Mouse (Mus musculus) T-cell, adult 66 days (primary cell): ENCODE results near the gene Mgat2. TPM values are rescaled to one million over a fixed set of nuclear protein-coding genes. Genes with fewer than 3 reads are reported as not detected.

Experiments
- total RNA-seq, 2 experiments: library from RNA; stranded (reverse); gene quantifications; 3 replicates in 1 of 2; 4 replicates in 1 of 2; pipeline ENCODE4 v1.2.4; 2023

The Mgat2 gene
- 10 to 100 TPM; 36.3 to 42.5 TPM for total RNA-seq

DNA sequence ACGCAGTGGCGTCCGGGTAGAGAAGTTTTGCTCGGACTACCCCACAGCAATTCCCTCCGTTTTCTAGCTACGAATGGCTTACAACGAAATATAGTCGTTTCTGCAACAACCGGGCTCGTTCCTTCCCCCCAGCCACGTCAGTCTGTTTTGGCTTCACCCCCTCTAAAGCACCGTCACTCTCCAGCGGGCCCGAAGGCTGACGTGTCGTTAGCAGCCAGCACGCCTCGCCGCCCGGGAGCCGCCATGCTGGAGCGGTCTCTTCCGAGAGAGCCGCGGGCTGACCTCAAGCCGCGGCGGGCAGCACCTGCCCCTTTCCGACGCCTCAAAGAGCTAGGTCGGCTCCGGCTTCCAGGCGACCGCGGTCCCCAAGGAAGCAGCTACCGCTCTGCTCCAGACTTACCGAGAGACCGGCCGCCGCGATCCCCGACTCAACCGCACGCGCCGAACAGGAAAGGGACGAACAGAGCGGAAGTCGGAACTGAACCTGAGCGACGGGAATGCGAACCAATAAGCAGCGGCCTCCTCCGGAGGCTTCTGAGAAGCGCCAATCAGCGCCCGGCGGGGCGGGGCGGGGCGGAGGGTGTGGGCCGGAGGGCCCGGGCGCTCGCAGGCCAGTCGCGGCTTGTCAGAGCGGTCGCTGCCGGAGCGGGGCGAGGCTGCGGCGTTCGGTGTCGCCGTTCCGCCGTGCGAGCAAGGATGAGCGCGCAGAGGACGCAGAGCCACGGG is at the start of gene Mgat2, which contains the start of gene Rpl36al:
Gene Mgat2, plus strand, starts transcription at position 575 of the 726 bp plus-strand sequence.
Gene Rpl36al, minus strand, starts transcription at position 501 of the 726 bp plus-strand sequence.

DNA sequence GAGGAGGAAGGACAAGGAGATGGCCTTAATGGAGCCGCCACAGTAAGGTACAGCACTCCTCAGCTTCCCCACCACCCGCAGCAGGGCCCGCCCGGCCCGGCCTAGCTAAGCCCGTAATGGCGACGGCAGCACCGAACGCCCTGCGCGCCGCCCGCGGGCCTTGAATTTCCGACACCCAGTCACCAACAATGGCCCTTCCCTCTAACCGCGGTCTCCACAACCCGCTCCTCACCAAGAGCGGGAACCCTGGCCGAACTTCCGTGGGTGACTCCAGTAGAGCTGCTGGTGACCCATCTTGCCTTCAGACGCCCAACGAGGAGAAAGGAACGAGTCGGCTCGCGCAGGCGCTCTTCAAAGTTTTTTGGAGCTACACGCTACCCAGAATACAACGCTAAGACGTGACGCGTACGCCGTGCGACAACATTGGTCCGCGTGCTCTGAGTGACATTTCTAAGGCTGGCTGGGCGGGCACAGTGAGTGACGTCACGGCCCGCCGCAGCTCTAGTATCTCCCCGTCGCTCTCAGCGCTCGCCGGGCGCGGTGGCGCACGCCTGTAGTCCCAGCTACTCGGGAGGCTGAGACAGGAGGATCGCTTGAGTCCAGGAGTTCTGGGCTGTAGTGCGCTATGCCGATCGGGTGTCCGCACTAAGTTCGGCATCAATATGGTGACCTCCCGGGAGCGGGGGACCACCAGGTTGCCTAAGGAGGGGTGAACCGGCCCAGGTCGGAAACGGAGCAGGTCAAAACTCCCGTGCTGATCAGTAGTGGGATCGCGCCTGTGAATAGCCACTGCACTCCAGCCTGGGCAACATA is 25.0 kb upstream of the Mgat2 start, which contains the start of gene Rps29:
Gene Rps29, minus strand, starts transcription at position 422 of the 813 bp plus-strand sequence.

DNA sequence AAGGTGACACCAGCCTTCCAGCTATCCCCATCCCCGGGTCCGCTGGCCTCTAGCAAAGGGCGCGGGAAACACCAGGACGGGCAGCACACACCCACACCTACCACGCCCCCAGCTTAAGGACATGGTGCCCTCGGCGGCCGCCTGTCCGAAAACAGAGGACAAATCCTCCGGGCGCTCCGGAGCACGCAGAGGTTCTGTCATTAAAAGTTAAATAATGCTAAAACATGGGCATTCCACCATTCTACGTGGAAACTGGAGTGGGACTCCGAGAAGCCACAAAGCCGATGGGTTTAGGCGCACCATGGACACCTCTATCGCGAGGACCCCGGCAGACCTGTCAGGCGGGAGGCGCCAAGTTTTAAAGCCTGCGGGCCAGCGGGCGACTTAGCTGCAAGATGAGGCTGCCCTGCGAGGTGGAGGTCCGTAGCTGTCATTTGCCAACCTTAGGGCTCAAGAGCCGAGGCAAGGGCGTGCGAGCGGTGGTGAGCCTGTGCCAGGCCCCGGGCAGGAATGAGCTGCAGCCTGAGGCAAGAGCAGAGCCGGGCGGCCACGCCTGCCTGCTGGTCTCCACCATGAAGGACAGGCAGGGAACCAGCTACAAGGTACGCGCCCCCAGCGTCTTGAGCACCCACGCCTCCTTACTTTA is 15.4 kb upstream of the Mgat2 start, which contains the start of gene Lrr1:
Gene Lrr1, plus strand, starts transcription at position 354 of the 646 bp plus-strand sequence.

GRCm38 (mm10) chr12:69196444-69197377 is 12.8 kb downstream of the Mgat2 start, which contains the start of gene Gm49383:
Gene Gm49383, minus strand, starts transcription at chr12:69197104.

GRCm38 (mm10) chr12:69198164-69198535 is 14.2 kb downstream of the Mgat2 start, which contains the start of gene Dnaaf2:
Gene Dnaaf2, minus strand, starts transcription at chr12:69198429.

GRCm38 (mm10) chr12:69204052-69204833 is 20.3 kb downstream of the Mgat2 start, which contains the start of gene Gm49384:
Gene Gm49384, minus strand, starts transcription at chr12:69204267.

DNA sequence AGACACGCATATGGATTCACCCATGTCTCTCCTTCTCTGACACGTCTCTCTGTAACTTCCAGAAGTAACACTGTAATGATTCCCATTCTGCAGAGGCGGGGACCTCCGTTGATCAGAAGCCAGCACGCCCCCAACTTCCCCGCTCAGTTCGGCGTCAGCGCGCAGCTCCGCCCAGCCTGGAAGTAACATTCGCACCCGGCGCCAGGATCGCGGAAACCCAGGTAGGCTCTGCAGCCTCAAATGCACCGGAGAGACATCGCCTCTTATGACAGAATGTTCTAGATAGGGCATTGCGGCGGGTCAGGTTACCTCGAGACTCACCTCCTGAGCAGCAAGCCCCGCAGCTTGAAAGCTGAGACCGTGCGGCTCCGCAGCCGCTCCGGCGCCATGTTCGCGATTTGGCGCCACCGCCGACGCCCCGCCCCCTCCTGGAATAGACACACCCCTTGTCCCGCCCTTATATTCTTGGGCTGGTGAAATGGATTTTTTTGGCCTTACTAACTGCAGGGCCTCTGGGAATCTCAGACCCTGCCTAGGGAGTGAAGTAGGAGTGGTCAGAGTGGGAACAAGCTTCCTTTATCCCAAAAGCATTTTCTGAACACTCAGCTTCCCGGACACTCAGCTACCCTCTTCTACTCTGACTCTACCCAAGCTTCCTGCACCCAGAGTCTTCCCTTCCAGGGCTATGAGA is 44.0 kb downstream of the Mgat2 start, which contains the start of gene Pole2:
Gene Pole2, minus strand, starts transcription at position 420 of the 691 bp plus-strand sequence.

Other genes starting within 250 kb of the Mgat2 start
- 1,000 to 10,000 TPM; 6,548 to 6,963 TPM for gene Rps29, start 25.0 kb upstream of the Mgat2 start, total RNA-seq
- gene Lrr1, start 15.3 kb upstream of the Mgat2 start, total RNA-seq = not detected
- gene Rpl36al, start 74 bp upstream of the Mgat2 start, total RNA-seq = 100 to 1,000 TPM; 458 to 505 TPM
- 10 to 100 TPM; 12.6 to 12.9 TPM for gene Gm49383, start 12.9 kb downstream of the Mgat2 start, total RNA-seq
- gene Dnaaf2, start 14.3 kb downstream of the Mgat2 start, total RNA-seq = 1 to 10 TPM; 4.2 to 4.5 TPM
- gene Gm49384, start 20.1 kb downstream of the Mgat2 start, total RNA-seq = 1 to 10 TPM; 4.5 to 5.5 TPM
- 10 to 100 TPM; 19.7 to 22.5 TPM for gene Pole2, start 44.0 kb downstream of the Mgat2 start, total RNA-seq
- 10 to 100 TPM; 27.0 to 32.3 TPM for gene Klhdc1, start 57.0 kb downstream of the Mgat2 start, total RNA-seq
- gene Klhdc2, start 112.5 kb downstream of the Mgat2 start, total RNA-seq = 10 to 100 TPM; 81.7 to 86.4 TPM
- 100 to 1,000 TPM in 1 of 2 experiments, 10 to 100 TPM in 1; 99.2 to 103 TPM for gene Nemf, start 173.0 kb downstream of the Mgat2 start, total RNA-seq
- gene Arf6, start 188.0 kb downstream of the Mgat2 start, total RNA-seq = 100 to 1,000 TPM; 223 TPM
- 1 to 10 TPM; 2.4 to 3.3 TPM for gene Gm9887, start 188.3 kb downstream of the Mgat2 start, total RNA-seq